Mouse (Mus musculus): ENCODE data around the gene Olfr917.

Gene Olfr917

DNA sequence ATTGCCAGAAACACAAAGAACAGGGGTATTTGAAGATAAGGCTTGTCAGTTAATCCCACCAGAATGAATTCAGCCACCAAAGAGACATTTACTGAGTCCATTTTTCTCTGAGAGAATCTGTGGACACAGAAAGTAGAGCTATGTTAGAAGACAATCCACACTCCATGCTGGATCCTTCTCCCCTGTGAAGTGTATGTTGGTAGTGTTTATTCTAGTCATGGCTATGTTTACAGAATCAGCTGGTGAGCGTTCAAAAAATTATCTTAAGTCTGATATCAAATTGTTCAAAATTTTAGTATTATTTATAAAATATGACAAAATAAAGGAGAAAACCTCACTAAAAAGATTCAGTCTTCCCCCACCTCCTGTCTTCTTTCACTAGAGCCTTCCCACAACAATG, at the start of gene Olfr917:
Gene Olfr917, minus strand, starts transcription at position 101 of the 400 bp plus-strand sequence.
- DNase-seq (ENCODE audit: low spot score in 2 of 2) = no peak

DNA sequence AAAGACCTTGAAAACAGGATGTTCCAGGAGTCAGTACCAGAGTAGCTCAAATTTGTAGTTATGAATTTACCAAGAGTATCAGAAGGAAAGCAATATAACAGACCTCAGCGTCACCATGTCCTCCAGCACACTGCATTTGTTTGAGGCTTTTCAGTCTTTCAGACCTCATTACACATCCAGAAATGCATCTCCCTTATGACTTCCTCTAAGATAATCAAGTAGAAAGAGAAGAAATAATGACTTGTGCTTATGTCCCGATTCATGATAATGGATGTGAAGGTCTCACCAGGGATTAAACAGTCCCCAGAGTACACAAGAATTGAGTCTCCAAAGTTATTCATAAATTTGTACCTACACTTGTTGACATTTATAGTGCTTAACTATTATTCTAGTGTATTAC, 8.9 kb upstream of the Olfr917 start, which contains the start of gene Olfr918:
Gene Olfr918, minus strand, starts transcription at position 101 of the 400 bp plus-strand sequence.
- no peak for DNase-seq (ENCODE audit: low spot score in 2 of 2)

DNA sequence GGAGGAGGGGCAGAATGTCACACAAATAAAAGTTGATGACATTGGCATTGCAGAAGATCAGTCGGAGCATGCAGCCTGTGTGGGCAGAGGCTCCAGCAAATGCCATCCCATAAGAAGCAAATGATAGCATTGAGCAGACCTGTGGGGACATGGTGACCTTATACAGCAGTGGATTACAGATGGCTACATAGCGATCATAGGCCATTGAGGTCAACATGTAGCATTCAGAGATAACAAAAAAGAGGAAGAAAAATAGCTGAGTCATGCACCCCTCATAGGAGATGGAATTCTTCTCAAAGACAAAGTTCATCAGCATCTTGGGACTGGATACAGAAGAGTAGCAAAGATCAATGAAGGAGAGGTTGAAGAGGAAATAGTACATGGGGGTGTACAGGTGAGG, 7.2 kb upstream of the Olfr917 start:
- no peak for DNase-seq (ENCODE audit: low spot score in 2 of 2)

- DNase-seq (ENCODE audit: low spot score in 2 of 2) = no peak
Measured at GRCm38 (mm10) chr9:38659775-38660174, 5.9 kb downstream of the Olfr917 start, which contains the start of gene Olfr916. Gene Olfr916, minus strand, starts transcription at chr9:38659875.

DNA sequence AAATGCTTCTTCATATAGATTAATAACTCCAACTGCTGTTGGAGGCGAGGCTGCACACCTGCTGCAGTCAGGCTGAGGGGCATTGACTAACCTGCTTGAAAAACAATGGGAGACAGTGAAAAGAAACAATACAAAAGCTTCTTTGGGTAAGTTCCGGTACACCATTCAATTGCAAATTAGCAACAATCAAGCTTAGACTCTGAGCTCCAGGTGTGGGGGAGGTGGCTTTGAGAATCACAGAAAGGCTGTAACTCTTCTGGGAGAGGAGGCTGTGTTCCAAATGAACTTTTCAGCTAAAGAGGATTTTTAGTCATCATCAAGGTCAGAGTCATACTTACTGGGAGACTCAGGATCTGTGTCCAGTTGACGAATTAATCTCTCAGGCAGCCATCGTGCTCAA, 33.2 kb downstream of the Olfr917 start:
- DNase-seq (ENCODE audit: low spot score in 2 of 2) = no peak
